Mouse (Mus musculus): ENCODE results near the gene Dlx5. TPM values are rescaled to one million over a fixed set of nuclear protein-coding genes. Genes with fewer than 3 reads are reported as not detected.

Dlx5 gene
- polyA plus RNA-seq, 1 experiment from 2014 or later = 1.3 TPM

DNA sequence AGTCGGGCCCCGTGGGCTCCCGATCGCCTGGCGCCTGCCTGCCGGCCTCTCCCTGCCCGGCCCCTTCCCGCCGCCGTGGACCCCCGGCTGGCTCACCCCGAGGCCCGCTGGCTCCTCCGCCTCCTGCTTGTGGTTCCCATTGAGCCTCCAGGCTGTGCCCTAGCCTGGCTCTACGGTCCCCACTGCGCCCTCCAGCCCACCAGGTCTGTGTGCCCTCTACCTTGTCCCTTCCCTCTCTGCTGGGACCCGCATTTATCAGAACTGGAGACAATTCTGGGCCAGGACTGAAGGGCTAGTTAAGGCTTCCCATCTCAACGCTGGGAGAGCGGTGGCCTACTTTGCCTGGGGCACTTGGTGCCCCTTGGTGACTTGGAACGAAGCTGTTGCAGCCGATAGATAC lies 17.9 kb downstream of the Dlx5 start:
- Histone ChIP-seq H3K27me3 (peaks cover 90% of the 10 kb centered on the region), H3K9ac (peak overlapping the region; percentile 20; the same call in 1 of the 2 replicates), H3K36me3 (no peaks in the 10 kb centered on the region), H3K4me3 (peak overlapping the region; percentile 54), H3K4me2 (peak overlapping the region; percentile 83), H3K27ac (no peak overlapping the region), H3K4me1 (replicated peaks) (peaks cover 38% of the 10 kb centered on the region), H3K9me3 (replicated peaks) (no peaks in the 10 kb centered on the region)
- ATAC-seq (replicated peaks; ENCODE audit: insufficient number of reproducible peaks, insufficient read depth, low FRiP score, low read depth) = 0 out of 2 replicates have a peak, but pooled peaks have one; percentile 28
- 3% methylated on average over 21 of the region's 21 CpGs for WGBS

DNA sequence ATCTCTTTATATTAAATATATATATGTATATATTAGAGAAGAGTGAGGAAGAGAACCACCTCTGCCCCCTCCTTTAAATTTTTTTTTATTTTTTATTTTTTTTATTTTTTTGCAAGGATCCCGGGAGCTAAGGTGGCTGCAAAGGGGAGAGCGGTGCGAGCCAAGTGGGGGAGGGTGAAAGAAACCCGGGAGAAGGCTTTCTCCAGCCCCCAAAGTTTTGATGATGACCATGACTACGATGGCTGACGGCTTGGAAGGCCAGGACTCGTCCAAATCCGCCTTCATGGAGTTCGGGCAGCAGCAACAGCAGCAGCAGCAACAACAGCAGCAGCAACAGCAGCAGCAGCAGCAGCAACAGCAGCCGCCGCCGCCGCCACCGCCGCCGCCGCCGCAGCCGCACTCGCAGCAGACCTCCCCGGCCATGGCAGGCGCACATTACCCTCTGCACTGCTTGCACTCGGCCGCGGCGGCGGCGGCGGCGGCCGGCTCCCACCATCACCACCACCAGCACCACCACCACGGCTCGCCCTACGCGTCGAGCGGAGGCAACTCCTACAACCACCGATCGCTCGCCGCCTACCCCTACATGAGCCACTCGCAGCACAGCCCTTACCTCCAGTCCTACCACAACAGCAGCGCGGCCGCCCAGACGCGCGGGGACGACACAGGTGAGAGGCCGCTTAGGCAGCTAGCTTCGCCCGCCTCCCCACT lies 18.6 kb downstream of the Dlx5 start, which contains the start of gene Dlx6:
Dlx6 (plus strand) TSS at position 175 of the 711 bp plus-strand sequence.
- peaks cover 90% of the 10 kb centered on the region for H3K27me3 ChIP-seq
- H3K9ac ChIP-seq = peak within 1 kb of the TSS; percentile 20; the same call in 1 of the 2 replicates
- peak; percentile 62 for ATAC-seq (replicated peaks; ENCODE audit: insufficient number of reproducible peaks, insufficient read depth, low FRiP score, low read depth)
- H3K4me3 ChIP-seq = peak within 1 kb of the TSS; percentile 54
- no peak within 1 kb of the TSS for H3K27ac ChIP-seq
- peaks cover 38% of the 10 kb centered on the region for H3K4me1 ChIP-seq (replicated peaks)
- under 1% methylated on average over 52 of the region's 52 CpGs for WGBS
- no peaks in the 10 kb centered on the region for H3K36me3 ChIP-seq
- no peaks in the 10 kb centered on the region for H3K9me3 ChIP-seq (replicated peaks)
- H3K4me2 ChIP-seq = peak within 1 kb of the TSS; percentile 83

DNA sequence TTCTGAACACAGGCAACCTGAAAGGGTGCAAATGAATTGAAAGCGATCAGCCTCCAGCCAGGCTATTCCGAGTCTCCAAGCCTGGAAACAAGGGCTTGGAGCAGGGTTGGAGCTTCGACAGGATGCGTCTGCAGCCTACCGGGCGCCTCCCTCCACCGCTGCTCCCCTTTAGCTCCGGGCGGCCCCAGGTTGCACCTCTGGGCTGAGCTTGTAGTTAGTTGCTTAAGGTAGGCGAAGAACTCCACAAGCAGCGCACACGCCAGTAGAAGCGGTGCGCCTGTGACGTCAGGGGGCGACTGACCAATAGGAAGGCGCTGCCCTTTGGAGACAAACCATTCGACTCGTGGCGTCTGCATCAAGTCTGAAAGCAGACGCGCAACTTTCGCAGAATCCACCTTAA lies 19.3 kb downstream of the Dlx5 start:
- WGBS = under 1% methylated on average over 23 of the region's 23 CpGs
- Histone ChIP-seq H3K4me3 (peak overlapping the region; percentile 54), H3K4me2 (peak overlapping the region; percentile 83), H3K4me1 (replicated peaks) (peaks cover 38% of the 10 kb centered on the region), H3K9me3 (replicated peaks) (no peaks in the 10 kb centered on the region), H3K27ac (no peak overlapping the region), H3K27me3 (peaks cover 92% of the 10 kb centered on the region), H3K9ac (no peak overlapping the region), H3K36me3 (no peaks in the 10 kb centered on the region)
- no peak; the same call in 1 of the 2 replicates for ATAC-seq (replicated peaks; ENCODE audit: insufficient number of reproducible peaks, insufficient read depth, low FRiP score, low read depth)

DNA sequence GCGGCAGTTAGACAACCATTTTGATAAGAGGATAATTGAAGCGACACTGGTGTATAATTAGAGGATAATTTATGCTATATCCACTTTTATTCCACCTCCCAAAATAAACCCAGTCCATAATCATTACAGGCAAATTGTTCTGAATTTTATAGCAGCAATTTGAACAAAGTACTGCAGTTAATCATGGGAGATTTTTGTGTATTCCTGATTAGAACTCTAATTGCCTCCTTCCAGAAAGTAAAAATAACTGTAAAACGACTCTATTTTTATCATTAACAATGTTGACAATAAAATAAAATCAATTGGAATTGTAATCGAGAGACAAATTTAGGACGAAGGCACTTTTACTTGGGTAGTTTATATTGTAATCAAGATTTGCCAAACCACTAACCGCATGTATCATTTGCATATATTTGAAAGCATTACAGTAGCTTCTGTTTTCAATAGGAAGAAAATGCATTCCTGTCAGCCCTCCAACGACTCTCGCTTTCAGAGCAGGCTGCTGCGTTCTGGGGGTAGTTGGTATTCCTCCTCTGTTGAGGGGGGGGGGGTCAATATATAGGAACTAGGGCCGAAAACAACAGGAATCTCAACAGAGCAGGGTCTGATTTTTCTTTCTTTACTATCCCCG lies 20.0 kb downstream of the Dlx5 start:
- Histone ChIP-seq H3K27me3 (peaks cover 92% of the 10 kb centered on the region), H3K27ac (no peak overlapping the region), H3K4me2 (peak overlapping the region; percentile 83), H3K4me3 (peak overlapping the region; percentile 54), H3K9ac (no peak overlapping the region), H3K36me3 (no peaks in the 10 kb centered on the region), H3K9me3 (replicated peaks) (no peaks in the 10 kb centered on the region), H3K4me1 (replicated peaks) (peaks cover 38% of the 10 kb centered on the region)
- WGBS = 4% methylated on average over 11 of the region's 11 CpGs
- ATAC-seq (replicated peaks; ENCODE audit: insufficient number of reproducible peaks, insufficient read depth, low FRiP score, low read depth) = no peak

DNA sequence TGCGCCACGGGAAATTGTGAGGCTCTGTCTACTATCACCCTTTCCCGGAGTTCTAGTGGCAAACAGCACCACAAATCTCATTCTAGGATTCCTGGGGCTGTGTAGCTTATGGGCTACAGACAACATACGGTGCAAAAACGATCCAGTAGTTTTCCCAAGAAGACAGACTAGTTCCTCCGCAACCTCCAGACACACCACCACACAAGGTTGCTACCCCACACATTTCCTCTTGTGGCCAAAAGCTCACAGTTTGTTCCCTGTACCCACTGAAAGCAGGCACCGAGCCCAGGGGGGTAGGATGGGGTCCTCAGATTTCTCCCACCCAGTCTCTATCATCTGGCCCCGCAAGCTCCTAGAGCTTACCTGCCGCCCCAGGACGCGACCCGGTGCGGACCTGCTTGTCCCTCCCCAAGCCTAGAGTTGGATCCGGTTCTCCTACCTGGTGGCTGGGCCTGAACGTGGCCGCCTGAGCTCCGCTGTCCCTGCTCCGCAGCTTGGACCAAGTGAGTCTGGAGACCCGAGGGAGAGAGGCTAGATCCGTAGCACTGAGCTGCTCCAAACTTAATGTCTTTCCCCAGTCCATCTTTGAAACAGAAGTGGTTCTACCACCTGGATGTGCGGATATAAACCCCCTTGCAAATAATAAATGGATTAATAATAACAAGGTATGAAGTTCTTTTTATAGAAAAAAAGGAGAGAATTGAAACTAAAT lies 20.6 kb downstream of the Dlx5 start:
- H3K36me3 ChIP-seq = no peaks in the 10 kb centered on the region
- H3K4me2 ChIP-seq = peak overlapping the region; percentile 54
- peak overlapping the region; percentile 27; the same call in 1 of the 2 replicates for H3K4me3 ChIP-seq
- WGBS = 4% methylated on average over 21 of the region's 21 CpGs
- H3K27me3 ChIP-seq = peaks cover 92% of the 10 kb centered on the region
- H3K9ac ChIP-seq = no peak overlapping the region
- no peak overlapping the region for H3K27ac ChIP-seq
- peaks cover 38% of the 10 kb centered on the region for H3K4me1 ChIP-seq (replicated peaks)
- no peaks in the 10 kb centered on the region for H3K9me3 ChIP-seq (replicated peaks)
- no peak for ATAC-seq (replicated peaks; ENCODE audit: insufficient number of reproducible peaks, insufficient read depth, low FRiP score, low read depth)

DNA sequence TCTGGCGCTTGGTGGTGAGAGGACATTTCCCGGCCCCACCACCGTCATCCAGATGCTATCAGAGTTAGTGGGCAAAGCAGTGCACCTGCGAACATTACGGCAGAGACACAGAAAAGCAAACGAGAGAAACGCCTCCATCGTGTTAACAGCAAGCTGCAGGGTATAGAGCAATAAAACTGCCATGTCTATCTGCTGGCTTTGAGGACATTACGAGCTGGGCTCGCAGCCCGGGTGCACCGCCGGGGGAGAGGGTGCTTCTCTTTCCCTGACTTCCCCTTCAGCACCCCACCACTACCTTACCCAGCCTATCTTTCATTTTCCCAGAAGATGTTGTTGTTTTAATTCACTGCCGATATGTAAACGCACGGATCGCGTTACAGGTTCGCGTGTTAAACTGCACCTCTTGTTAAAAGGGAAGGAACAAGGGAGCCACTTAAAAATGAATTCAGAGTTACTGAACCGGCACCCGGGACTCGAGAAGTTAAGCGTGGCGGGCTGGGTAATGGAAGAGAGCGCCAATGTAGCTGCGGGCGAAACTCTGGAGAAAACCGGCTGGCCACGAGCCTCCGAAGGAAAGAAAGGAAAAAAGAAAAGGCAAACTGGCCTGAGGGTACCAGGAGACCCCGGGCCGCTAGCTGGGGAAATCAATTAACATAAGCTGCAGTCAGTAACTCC lies 21.3 kb downstream of the Dlx5 start:
- Histone ChIP-seq H3K4me3 (peak overlapping the region; percentile 27), H3K36me3 (no peaks in the 10 kb centered on the region), H3K27me3 (peaks cover 92% of the 10 kb centered on the region), H3K4me1 (replicated peaks) (peaks cover 41% of the 10 kb centered on the region), H3K4me2 (peak overlapping the region; percentile 54), H3K9me3 (replicated peaks) (no peaks in the 10 kb centered on the region), H3K9ac (no peak overlapping the region; the same call in 1 of the 2 replicates), H3K27ac (no peak overlapping the region)
- no peak for ATAC-seq (replicated peaks; ENCODE audit: insufficient number of reproducible peaks, insufficient read depth, low FRiP score, low read depth)
- under 1% methylated on average over 33 of the region's 33 CpGs for WGBS

DNA sequence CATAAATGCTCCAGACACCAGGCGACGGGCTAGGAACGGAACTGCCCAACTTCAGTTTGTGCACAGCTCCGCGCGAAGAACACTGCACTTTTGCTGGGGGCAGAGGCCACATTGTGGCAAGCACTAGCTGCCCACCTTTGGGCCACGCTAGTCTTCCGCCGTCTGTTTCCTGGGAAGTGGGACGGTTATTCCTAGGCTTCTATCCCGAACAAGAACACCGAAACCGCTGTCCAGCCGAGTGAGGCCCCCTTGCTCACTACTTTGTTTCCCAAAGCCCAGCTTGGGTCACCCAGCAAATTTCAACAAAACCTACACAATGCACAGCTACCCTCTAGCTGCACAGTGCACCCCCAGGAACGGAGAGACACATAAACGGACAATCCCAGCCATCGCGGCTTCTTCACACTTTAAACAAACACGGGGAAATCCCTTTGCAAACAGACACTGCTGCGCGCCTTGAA lies 21.9 kb downstream of the Dlx5 start:
- no peak overlapping the region for H3K27ac ChIP-seq
- H3K9ac ChIP-seq = no peak overlapping the region; the same call in 1 of the 2 replicates
- WGBS = 2% methylated on average over 21 of the region's 21 CpGs
- H3K36me3 ChIP-seq = no peaks in the 10 kb centered on the region
- peaks cover 92% of the 10 kb centered on the region for H3K27me3 ChIP-seq
- peak overlapping the region; percentile 54 for H3K4me2 ChIP-seq
- ATAC-seq (replicated peaks; ENCODE audit: insufficient number of reproducible peaks, insufficient read depth, low FRiP score, low read depth) = no peak
- peak overlapping the region; percentile 27 for H3K4me3 ChIP-seq
- H3K9me3 ChIP-seq (replicated peaks) = no peaks in the 10 kb centered on the region
- peaks cover 44% of the 10 kb centered on the region for H3K4me1 ChIP-seq (replicated peaks)

DNA sequence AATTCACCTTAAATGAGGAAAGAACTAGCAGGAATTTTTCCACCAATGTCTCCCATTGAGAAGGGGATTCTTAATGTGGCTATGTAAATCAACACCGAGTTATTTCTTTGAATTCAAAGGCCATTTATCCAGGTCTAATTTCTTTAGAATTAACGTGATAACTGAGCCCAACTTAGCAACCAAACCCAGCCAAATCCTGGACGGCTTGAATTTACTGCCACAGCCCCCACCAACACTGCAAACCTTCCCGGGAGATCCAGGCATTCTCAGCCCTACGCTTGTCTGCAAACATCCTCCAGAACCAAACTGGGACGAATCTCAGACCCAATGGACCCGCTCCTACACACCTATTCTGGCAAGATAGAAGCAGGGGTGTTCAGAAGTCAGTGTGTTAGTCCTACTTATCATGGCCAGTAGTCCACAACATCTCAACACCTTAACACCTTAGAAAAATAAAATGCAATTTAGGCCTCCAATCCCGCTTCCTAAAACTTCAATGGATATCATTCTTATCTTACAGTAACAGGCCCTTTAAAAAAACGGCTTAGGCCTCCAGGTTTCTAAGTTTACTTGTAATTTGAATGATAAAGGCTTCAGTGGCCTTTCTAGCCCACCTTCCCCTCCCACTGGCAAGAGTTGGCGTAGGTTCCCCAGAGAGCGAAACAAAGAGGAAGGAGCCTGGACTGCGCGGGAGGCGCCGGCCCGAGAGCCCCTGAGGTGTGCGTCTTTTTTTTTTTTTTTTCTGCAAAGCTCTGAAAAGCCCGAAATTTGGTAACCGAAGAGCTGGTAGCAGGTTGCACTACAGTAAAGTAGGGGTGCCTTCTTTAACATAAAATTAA lies 22.6 kb downstream of the Dlx5 start:
- Histone ChIP-seq H3K36me3 (no peaks in the 10 kb centered on the region), H3K9me3 (replicated peaks) (no peaks in the 10 kb centered on the region), H3K4me1 (replicated peaks) (peaks cover 44% of the 10 kb centered on the region), H3K27me3 (peaks cover 92% of the 10 kb centered on the region), H3K9ac (no peak overlapping the region), H3K4me3 (peak overlapping the region; percentile 27), H3K4me2 (peak overlapping the region; percentile 54), H3K27ac (no peak overlapping the region)
- no peak for ATAC-seq (replicated peaks; ENCODE audit: insufficient number of reproducible peaks, insufficient read depth, low FRiP score, low read depth)
- 3% methylated on average over 19 of the region's 19 CpGs for WGBS

DNA sequence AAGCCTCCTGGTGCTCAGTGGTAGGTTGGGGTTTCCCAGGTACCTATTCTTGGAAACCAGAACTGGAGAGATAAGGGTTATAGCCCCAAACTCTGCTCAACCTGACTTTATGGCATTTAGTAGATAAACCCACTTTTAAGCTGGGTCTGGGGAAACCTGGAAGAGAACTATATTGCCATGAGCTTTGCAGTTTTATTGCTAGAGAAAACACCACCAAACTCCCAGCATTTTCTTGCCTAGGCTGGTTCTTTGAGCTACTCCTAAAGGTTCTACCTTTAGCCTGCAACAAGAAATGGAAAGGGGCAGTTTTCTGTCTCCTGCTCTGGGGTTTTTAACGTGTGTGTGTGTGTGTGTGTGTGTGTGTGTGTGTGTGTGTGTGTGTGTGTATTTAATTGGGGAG lies 23.3 kb downstream of the Dlx5 start:
- no peak overlapping the region for H3K4me2 ChIP-seq
- no peak overlapping the region for H3K27ac ChIP-seq
- H3K4me3 ChIP-seq = no peak overlapping the region
- no peaks in the 10 kb centered on the region for H3K36me3 ChIP-seq
- WGBS = 0% methylated on average over 1 of the region's 1 CpGs
- peaks cover 37% of the 10 kb centered on the region for H3K4me1 ChIP-seq (replicated peaks)
- peaks cover 90% of the 10 kb centered on the region for H3K27me3 ChIP-seq
- no peaks in the 10 kb centered on the region for H3K9me3 ChIP-seq (replicated peaks)
- H3K9ac ChIP-seq = no peak overlapping the region
- ATAC-seq (replicated peaks; ENCODE audit: insufficient number of reproducible peaks, insufficient read depth, low FRiP score, low read depth) = no peak

DNA sequence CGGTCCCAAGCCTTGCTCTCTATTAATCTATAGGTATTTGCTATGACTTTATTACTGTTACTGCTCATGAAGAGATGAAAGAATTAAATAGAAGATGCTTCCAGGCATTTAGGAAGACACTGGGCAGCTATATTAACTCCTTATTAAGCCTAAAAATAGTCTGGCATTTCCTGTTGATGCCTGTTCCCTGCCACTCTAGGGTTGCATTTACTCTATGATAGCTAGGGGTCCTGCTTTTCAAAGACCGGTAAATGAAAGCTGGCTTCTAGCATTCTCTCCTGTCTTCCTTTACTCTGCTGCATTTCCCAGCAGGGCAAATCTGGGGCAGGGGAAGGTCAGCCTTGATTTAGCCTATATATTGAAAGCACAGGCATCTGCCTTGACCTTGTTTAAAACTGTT lies 24.1 kb downstream of the Dlx5 start:
- Histone ChIP-seq H3K27ac (no peak overlapping the region), H3K4me2 (no peak overlapping the region), H3K4me1 (replicated peaks) (peaks cover 29% of the 10 kb centered on the region), H3K9ac (no peak overlapping the region), H3K4me3 (no peak overlapping the region), H3K27me3 (peaks cover 90% of the 10 kb centered on the region), H3K9me3 (replicated peaks) (no peaks in the 10 kb centered on the region), H3K36me3 (no peaks in the 10 kb centered on the region)
- WGBS = 6% methylated on average over 2 of the region's 2 CpGs
- ATAC-seq (replicated peaks; ENCODE audit: insufficient number of reproducible peaks, insufficient read depth, low FRiP score, low read depth) = no peak
